Mouse (Mus musculus) left cerebral cortex, adult 8-10 months (tissue): ENCODE data around the gene Rufy2. TPM values are rescaled to one million over a fixed set of nuclear protein-coding genes. Genes with fewer than 3 reads are reported as not detected.

Experiments
- DNase-seq, 2 experiments: peaks; one replicate each; pipeline ENCODE4 v3.0.0; 2022; ENCODE audit warnings: low spot score in 2 of 2
- total RNA-seq, 4 experiments: library from RNA; stranded (reverse); gene quantifications; 2 replicates each; pipeline ENCODE4 v1.2.4; 2022

Gene Rufy2
- total RNA-seq, 4 experiments from 2014 or later: 87.2 to 102 (median 93.0) TPM

GRCm38 (mm10) chr10:63014168-63014567, 34.1 kb downstream of the Rufy2 start:
- DNase-seq: no peak

GRCm38 (mm10) chr10:63019304-63019703, 39.3 kb downstream of the Rufy2 start:
- no peak for DNase-seq

- no peak for DNase-seq
Measured at GRCm38 (mm10) chr10:63021702-63022101, 41.7 kb downstream of the Rufy2 start.

- DNase-seq: no peak
Measured at GRCm38 (mm10) chr10:63022541-63023120, 42.6 kb downstream of the Rufy2 start.

GRCm38 (mm10) chr10:63023121-63023748, 43.2 kb downstream of the Rufy2 start:
- DNase-seq: peak; percentile 48 to 59

- peak; percentile 98 for DNase-seq
Measured at GRCm38 (mm10) chr10:63023749-63024579, 43.9 kb downstream of the Rufy2 start, which contains the start of the genes Hnrnph3 and Pbld2. Gene Hnrnph3 (minus strand): TSS chr10:63024217. Gene Pbld2 (plus strand): TSS chr10:63024315.

GRCm38 (mm10) chr10:63024580-63024910, 44.5 kb downstream of the Rufy2 start:
- DNase-seq: no peak

GRCm38 (mm10) chr10:63025016-63025415, 45.0 kb downstream of the Rufy2 start:
- DNase-seq: no peak

- DNase-seq: no peak
Measured at GRCm38 (mm10) chr10:63025491-63026011, 45.5 kb downstream of the Rufy2 start.

- DNase-seq: no peak
Measured at GRCm38 (mm10) chr10:63026156-63026794, 46.3 kb downstream of the Rufy2 start.

- DNase-seq: no peak
Measured at GRCm38 (mm10) chr10:63026795-63027160, 46.8 kb downstream of the Rufy2 start.

- no peak for DNase-seq
Measured at GRCm38 (mm10) chr10:63027376-63028161, 47.5 kb downstream of the Rufy2 start.

GRCm38 (mm10) chr10:63028396-63028795, 48.4 kb downstream of the Rufy2 start:
- DNase-seq: no peak

- no peak for DNase-seq
Measured at GRCm38 (mm10) chr10:63032267-63032666, 52.2 kb downstream of the Rufy2 start.

- DNase-seq: no peak
Measured at GRCm38 (mm10) chr10:63032956-63033355, 52.9 kb downstream of the Rufy2 start.

GRCm38 (mm10) chr10:63038571-63039320, 58.7 kb downstream of the Rufy2 start:
- DNase-seq: no peak

- DNase-seq: no peak
Measured at GRCm38 (mm10) chr10:63039867-63040628, 60.0 kb downstream of the Rufy2 start.

- no peak for DNase-seq
Measured at GRCm38 (mm10) chr10:63043154-63043553, 63.1 kb downstream of the Rufy2 start.

GRCm38 (mm10) chr10:63047751-63048150, 67.7 kb downstream of the Rufy2 start:
- no peak for DNase-seq
